Mouse (Mus musculus) small intestine, adult 2 months (tissue): Measurements from ENCODE around the gene Igf2bp1.

Experiments
- CTCF ChIP-seq: fragments of 200-500 bp; IDR thresholded peaks from 2 replicates; pipeline ENCODE4 v1.5.1; 2012; ENCODE audit warnings: low read depth, mild to moderate bottlenecking, control low read depth, inconsistent platforms, low read length, moderate library complexity, mixed read lengths; ENCODE audit not compliant: insufficient replicate concordance, insufficient read length; ENCODE audit errors: extremely low read depth
- POLR2A ChIP-seq: fragments of 200-500 bp; IDR thresholded peaks from 2 replicates; pipeline ENCODE4 v1.6.1; 2012; ENCODE audit warnings: low read depth, mild to moderate bottlenecking, control low read depth, inconsistent platforms, low read length, moderate library complexity

DNA sequence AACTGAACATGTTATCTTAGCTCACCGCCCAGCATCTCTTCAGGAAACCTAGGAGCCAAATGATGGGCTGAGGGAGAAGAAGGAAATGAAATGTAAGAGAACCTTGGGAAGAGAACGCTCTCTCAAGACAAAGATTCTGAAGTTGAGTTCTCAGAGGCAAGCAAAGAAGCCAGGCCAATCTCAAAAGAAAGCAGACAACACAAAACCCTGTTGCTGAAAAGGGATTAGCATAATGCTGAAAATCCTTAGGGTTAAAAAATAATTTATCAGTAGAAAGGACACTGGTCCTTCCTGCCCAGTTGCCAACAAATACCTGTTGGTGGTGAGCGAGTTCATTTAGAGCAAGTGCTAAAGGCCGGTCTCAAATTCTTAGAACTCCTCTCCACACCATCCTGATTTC is 15.3 kb downstream of the Igf2bp1 start:
- TF ChIP-seq CTCF: no peak
- no peak for TF ChIP-seq POLR2A
